Mouse (Mus musculus) kidney, postnatal 25 days (tissue): ENCODE results near the gene Kif4.

ENCODE experiments used
- DNase-seq, 2 experiments: peaks; one replicate each; pipeline ENCODE4 v3.0.0; 2021; ENCODE audit warnings: mixed read lengths in 2 of 2

Kif4 gene

GRCm38 (mm10) chrX:100625546-100625801 is at the start of gene Kif4:
Gene Kif4, plus strand, starts transcription at chrX:100625737.
- DNase-seq = no peak

DNA sequence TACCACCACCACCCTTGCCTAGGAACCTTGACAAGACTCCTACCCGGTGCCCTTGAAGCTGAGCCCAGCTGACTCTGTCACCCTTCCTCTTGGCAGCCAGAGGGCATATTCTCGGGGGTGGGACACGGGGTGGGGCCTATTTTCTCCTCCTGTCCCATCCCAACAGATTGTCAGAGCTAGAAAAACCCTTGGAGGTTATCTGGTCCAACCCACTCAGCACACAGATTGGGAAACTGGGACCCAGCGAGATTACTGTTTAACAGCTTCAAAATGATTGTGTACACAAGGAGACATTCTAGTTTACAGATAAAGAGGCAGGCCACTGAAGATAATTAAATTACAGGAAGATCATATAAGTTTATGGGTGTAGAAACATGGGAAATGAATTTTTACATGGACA is 30.7 kb upstream of the Kif4 start, which contains the start of gene P2ry4:
TSS of gene P2ry4 (minus strand) at position 79 of the 400 bp plus-strand sequence.
- DNase-seq = no peak

DNA sequence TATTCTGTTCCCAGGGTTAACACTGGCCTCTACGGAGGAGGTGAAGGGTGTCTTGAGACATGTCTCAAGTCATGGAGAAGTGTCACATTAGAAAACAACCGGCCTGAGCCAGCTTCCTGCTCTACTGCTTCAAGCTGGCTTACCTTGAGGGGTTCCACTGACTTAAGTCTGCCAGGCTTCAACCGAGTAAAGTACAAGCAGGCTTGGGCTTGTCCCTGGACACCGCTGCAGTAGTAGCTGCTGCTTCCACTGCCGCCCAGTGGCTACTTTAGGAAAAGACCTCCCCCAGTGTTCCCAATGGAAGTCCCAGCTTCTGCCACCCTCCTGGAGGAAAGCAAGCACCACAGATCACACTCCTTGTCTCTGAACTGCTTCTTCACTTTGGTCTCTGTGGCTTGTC is 28.1 kb upstream of the Kif4 start:
- DNase-seq = peak; percentile 63 to 68

- no peak for DNase-seq
Observed at GRCm38 (mm10) chrX:100599755-100600154, 25.8 kb upstream of the Kif4 start.

DNA sequence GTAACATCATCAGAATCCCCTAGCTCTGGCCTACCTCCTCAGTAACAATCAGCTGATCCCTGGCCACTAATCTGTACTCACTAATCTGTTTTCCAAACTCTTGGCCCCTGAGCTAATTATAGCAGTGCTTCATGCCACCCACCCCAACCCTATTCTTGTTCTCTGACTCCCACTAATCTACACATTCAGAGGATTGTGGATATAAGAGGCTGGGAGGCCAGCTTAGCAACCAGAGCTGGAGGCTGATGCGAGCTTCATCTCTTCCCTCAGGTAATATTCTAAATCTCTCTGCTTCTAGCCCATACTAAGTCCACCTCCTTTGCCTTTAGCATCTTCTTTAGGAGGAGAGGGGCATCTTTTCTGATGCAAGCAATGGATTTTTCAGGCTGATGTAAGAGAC is 20.2 kb upstream of the Kif4 start, which contains the start of gene Arr3:
TSS of gene Arr3 (plus strand) at position 184 of the 400 bp plus-strand sequence.
- no peak for DNase-seq

- DNase-seq = peak; percentile 5 to 37
Observed at GRCm38 (mm10) chrX:100618488-100618887, 7.0 kb upstream of the Kif4 start.

GRCm38 (mm10) chrX:100621366-100621765 is 4.2 kb upstream of the Kif4 start:
- peak; percentile 34 to 41 for DNase-seq

- no peak for DNase-seq
Observed at GRCm38 (mm10) chrX:100624242-100624641, 1.3 kb upstream of the Kif4 start.

DNA sequence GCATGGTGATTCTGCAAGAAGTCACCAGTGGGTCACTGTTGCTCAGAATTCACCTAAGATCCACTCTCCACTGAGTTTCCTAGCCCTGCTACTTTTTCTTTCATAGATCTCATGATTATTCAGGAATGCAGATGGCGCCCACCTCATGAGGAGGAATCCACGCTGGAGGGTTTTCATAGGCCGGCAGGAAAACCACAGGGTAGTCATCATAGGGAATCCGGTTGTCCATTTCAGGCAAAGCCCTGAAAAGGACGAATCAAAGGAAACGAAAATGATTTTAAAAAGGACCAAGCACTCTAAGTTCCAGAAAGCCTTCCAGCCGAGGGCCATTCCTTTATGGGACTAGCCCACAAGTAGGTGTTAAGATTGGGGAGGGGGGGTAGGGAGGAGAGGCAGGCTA is 391 bp upstream of the Kif4 start:
- no peak for DNase-seq

- DNase-seq = peak; percentile 92 to 97
Observed at GRCm38 (mm10) chrX:100625802-100626793, 561 bp downstream of the Kif4 start, which contains the start of gene Pdzd11. Gene Pdzd11, minus strand, starts transcription at chrX:100626568.

GRCm38 (mm10) chrX:100629076-100629475 is 3.5 kb downstream of the Kif4 start:
- no peak for DNase-seq

DNA sequence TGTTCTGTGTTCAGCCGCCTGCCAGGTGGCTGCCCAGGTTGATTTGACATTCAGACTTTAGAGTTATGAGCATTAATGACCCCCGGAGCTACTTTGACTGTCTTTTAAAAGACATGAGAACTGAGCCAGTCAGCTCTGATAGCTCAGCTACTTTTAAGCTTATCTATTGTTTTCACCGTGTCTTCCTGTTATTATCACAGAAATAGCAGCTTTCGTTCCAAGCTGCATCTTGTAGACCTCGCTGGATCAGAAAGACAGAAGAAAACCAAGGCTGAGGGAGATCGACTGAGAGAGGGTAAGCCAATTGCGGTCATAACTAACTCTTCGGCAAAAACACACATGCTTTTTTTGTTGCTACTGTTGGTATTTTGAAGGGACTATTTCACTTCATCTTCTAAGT is 12.9 kb downstream of the Kif4 start:
- DNase-seq = no peak

GRCm38 (mm10) chrX:100652848-100653247 is 27.3 kb downstream of the Kif4 start:
- DNase-seq = peak in 1 of 2 experiments; percentile 4

- no peak for DNase-seq
Observed at GRCm38 (mm10) chrX:100664825-100665224, 39.3 kb downstream of the Kif4 start.

- DNase-seq = no peak
Observed at GRCm38 (mm10) chrX:100678204-100678603, 52.7 kb downstream of the Kif4 start.

GRCm38 (mm10) chrX:100686527-100686926 is 61.0 kb downstream of the Kif4 start:
- no peak for DNase-seq

GRCm38 (mm10) chrX:100687360-100688032 is 62.0 kb downstream of the Kif4 start:
- DNase-seq = no peak

GRCm38 (mm10) chrX:100688033-100688370 is 62.5 kb downstream of the Kif4 start:
- DNase-seq = no peak

DNA sequence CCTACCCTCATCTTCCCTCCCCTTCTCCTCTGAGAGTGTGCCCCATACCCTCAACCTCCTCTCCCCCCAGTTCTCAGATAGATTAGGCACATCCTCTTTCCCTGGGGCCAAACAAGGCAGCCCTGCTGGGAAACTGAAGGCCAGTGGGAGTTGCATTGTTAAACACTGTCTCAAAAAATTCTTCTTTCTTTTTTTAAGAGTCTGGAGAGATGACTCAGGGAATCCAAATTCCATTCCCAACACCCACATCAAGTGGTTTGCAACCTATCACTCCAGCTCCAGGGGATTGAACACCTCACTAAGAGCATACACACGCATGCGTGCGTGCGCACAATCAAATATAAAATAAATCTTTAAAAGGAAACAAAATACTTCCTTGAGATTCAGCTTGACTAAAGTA is 71.2 kb downstream of the Kif4 start:
- DNase-seq = no peak

GRCm38 (mm10) chrX:100708032-100708431 is 82.5 kb downstream of the Kif4 start:
- DNase-seq = peak; percentile 13 to 47

GRCm38 (mm10) chrX:100716173-100716572 is 90.6 kb downstream of the Kif4 start:
- no peak for DNase-seq

- peak; percentile 67 to 78 for DNase-seq
Observed at GRCm38 (mm10) chrX:100728947-100729346, 103.4 kb downstream of the Kif4 start.

DNA sequence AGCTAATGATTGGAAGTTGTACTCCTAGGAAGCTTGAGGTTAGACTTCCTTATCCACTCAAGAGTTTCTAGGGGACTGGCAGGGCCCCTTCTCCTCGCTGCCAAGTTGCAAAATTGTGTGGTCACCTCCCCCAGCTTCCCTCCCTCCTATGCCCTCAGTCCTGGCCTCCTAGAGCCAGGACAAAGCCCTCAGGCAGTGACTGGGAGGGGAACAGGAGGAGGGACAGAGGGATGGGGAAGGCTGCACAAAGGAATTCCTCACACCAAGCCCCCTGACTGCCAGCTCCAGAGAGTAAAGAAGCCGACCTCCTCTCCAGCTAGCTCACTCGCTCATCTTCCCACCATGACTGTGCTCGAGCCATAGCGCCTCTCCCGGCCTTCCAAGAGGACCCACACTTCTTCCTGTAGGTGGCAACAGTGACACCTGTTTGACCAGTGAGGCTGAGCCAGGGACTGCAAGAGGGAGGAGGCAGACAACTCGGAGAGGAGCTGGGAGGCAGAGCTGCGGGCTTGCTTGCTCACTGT is 104.2 kb downstream of the Kif4 start, which contains the start of gene Gdpd2:
TSS of gene Gdpd2 (plus strand) at position 209 of the 524 bp plus-strand sequence.
- DNase-seq = peak; percentile 49 to 73

DNA sequence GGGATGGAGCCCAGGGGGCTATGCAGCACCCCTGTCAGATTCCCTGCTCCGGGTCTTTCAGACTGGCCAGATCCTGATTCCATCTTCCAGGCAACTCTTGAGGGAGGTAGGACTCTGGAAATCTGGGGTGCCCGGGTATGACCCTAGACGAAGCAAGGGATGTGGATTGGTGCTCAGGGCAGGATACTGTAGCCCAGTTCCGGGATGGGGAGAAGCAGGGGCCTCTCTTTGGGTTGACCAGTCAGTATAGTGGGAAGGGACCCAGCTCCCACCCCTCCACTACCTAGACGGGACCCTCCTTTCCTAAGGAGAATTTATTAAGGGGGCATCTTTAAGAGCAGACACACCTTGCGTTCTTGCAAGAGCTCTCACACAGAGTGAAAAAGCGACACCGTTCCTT is 104.7 kb downstream of the Kif4 start:
- no peak for DNase-seq
